Comparison of ENCODE assay signal across 9 mouse cellular contexts in genomic region chr12:4571864-4572263, GRCm38 (mm10). TPM values are rescaled to one million over a fixed set of nuclear protein-coding genes. Genes with fewer than 3 reads are reported as not detected.
A peak's percentile ranks its signal among the peaks of the same experiment; 100 is the strongest.
DNase-seq lines count a peak whose midpoint lies in the region; ATAC-seq and TF ChIP-seq lines count a peak whose summit lies in the region.
"Had no signal": no experiment of that assay in that cellular context is flagged by ENCODE, and none has a peak within 500 bp of the region (broad histone marks: within the 10 kb centered on the region; RNA-seq: fewer than 3 reads in every experiment).

No protein-coding gene starts in this region.

- no peak overlapping the region for H3K9ac ChIP-seq in midbrain, postnatal 0 days (replicated peaks; ENCODE audit: low read length, poor library complexity, severe bottlenecking)
- no peak overlapping the region for H3K9ac ChIP-seq in midbrain, embryonic 16.5 days (ENCODE audit: low read depth, low read length)

- H3K4me2 ChIP-seq in midbrain, postnatal 0 days (ENCODE audit: low read depth, low read length, poor library complexity, severe bottlenecking) = no peak overlapping the region
- H3K4me2 ChIP-seq in midbrain, embryonic 16.5 days (ENCODE audit: low read length) = no peak overlapping the region

- no peaks in the 10 kb centered on the region for H3K4me1 ChIP-seq in midbrain, postnatal 0 days (ENCODE audit: insufficient read depth, low read length)
- H3K4me1 ChIP-seq in midbrain, embryonic 16.5 days (ENCODE audit: control insufficient read depth, insufficient read depth, low read length) = no peaks in the 10 kb centered on the region

- in situ Hi-C loops in Patski (cut with MboI; ENCODE audit: low pct_unique_long_range_greater_than_20kb) = loop anchor here (5.0 to 10.0 kb wide), 3 partner anchors 190 to 403 kb away; partner anchors contain the start of gene Atad2b

- no peaks in the 10 kb centered on the region for H3K27me3 ChIP-seq in midbrain, postnatal 0 days (ENCODE audit: insufficient read depth, low read length)
- H3K27me3 ChIP-seq in midbrain, embryonic 16.5 days (ENCODE audit: control insufficient read depth, insufficient read depth, low read depth, low read length) = no peaks in the 10 kb centered on the region
- H3K27me3 ChIP-seq in Patski = no peaks in the 10 kb centered on the region

- CTCF ChIA-PET in Patski (lab: Charles Lee) = interaction anchor here (0.7 to 2.3 kb wide), 3 partner anchors 15 to 197 kb away, joined by 3 to 8 read pairs (median 4); partner anchors contain the start of genes Fam228b and Pfn4

- POLR2A ChIA-PET in Patski (lab: Charles Lee) = no interaction called here

- DNase-seq in midbrain, postnatal 0 days (ENCODE audit: low spot score) = peak; percentile 50
- no peak for DNase-seq in Patski (ENCODE audit: low read depth, low spot score)
- peak; percentile 87 for DNase-seq in kidney, adult 9 months
- no peak for DNase-seq in right cerebral cortex, postnatal 10 days (ENCODE audit: low spot score in 2 of 2)

- no peaks in the 10 kb centered on the region for H3K36me3 ChIP-seq in midbrain, postnatal 0 days (ENCODE audit: insufficient read depth, low read length)
- no peaks in the 10 kb centered on the region for H3K36me3 ChIP-seq in midbrain, embryonic 16.5 days (ENCODE audit: control insufficient read depth, insufficient read depth, low read length)

- 38% methylated on average over 5 of the region's 5 CpGs for WGBS in midbrain, postnatal 0 days
- 32% methylated on average over 5 of the region's 5 CpGs for WGBS in midbrain, embryonic 16.5 days

- ATAC-seq in midbrain, postnatal 0 days (ENCODE audit: low FRiP score) = no peak
- no peak for ATAC-seq in midbrain, embryonic 16.5 days
- no peak for ATAC-seq in Patski
- peak; percentile 99 for ATAC-seq in common myeloid progenitor, adult 5-6 weeks (replicated peaks; ENCODE audit: low read depth, poor library complexity, severe bottlenecking)
- ATAC-seq in megakaryocyte, adult 5-6 weeks (ENCODE audit: poor library complexity, severe bottlenecking) = peak; percentile 100

- H3K4me3 ChIP-seq in midbrain, postnatal 0 days (ENCODE audit: low read depth, low read length) = no peak overlapping the region
- H3K4me3 ChIP-seq in midbrain, embryonic 16.5 days (ENCODE audit: low read depth, low read length) = no peak overlapping the region

- TF ChIP-seq CTCF in midbrain, postnatal 0 days (IDR thresholded peaks at IDR 0.05) = peak; percentile 56
- TF ChIP-seq CTCF in Patski (IDR thresholded peaks at IDR 0.05) = peak; percentile 75

- H3K9me3 ChIP-seq in midbrain, postnatal 0 days (ENCODE audit: low read length) = no peaks in the 10 kb centered on the region
- H3K9me3 ChIP-seq in midbrain, embryonic 16.5 days (replicated peaks; ENCODE audit: control insufficient read depth, low read length, poor library complexity, severe bottlenecking) = no peaks in the 10 kb centered on the region

- H3K27ac ChIP-seq in midbrain, postnatal 0 days (ENCODE audit: low read depth, low read length) = no peak overlapping the region
- no peak overlapping the region for H3K27ac ChIP-seq in midbrain, embryonic 16.5 days (ENCODE audit: low read length)

RNA-seq across cellular contexts. Expression of gene Itsn2, which starts 20.6 kb away (rescaled TPM):
- total RNA-seq in midbrain, postnatal 0 days (2014; rRNA removed) = 23.4 and 27.1 TPM in 2 replicates
- 19.7 and 20.6 TPM in 2 replicates for polyA plus RNA-seq in midbrain, postnatal 0 days (2015; fragmentation: Nextera tagmentation; extraction: Ambion mirVana)
- 19.4 and 20.3 TPM in 2 replicates for polyA plus RNA-seq in midbrain, embryonic 16.5 days (2015; fragmentation: Nextera tagmentation; extraction: Ambion mirVana)
- 45.4 TPM for polyA plus RNA-seq in Patski (2021)
- total RNA-seq in common myeloid progenitor, adult 5-6 weeks (2017) = 135 and 164 TPM in 2 replicates
- 94.6 and 113 TPM in 2 replicates for total RNA-seq in megakaryocyte, adult 5-6 weeks (2015)
- total RNA-seq in megakaryocyte, adult 5-6 weeks (2017) = 201 and 212 TPM in 2 replicates

RNA-seq across cellular contexts. Expression of gene Gm3625, which starts 20.9 kb away (rescaled TPM):
- not detected in 2 replicates for total RNA-seq in midbrain, postnatal 0 days (2014; rRNA removed)
- polyA plus RNA-seq in midbrain, postnatal 0 days (2015; fragmentation: Nextera tagmentation; extraction: Ambion mirVana) = not detected in 2 replicates
- polyA plus RNA-seq in midbrain, embryonic 16.5 days (2015; fragmentation: Nextera tagmentation; extraction: Ambion mirVana) = not detected in 2 replicates
- polyA plus RNA-seq in Patski (2021) = not detected
- not detected in 2 replicates for total RNA-seq in common myeloid progenitor, adult 5-6 weeks (2017)
- total RNA-seq in megakaryocyte, adult 5-6 weeks (2015) = not detected in 2 replicates
- total RNA-seq in megakaryocyte, adult 5-6 weeks (2017) = not detected in 2 replicates
- total RNA-seq: heart, postnatal 36 days had no signal
- polyA plus RNA-seq: stomach, embryonic 14.5 days had no signal

Comparison
In these comparisons a context has a peak if more than half of its experiments do, and no peak if none do; other contexts are left out.
1. ATAC-seq: peak in common myeloid progenitor, adult 5-6 weeks (single experiment) and megakaryocyte, adult 5-6 weeks (single experiment); none in midbrain, postnatal 0 days (single experiment), midbrain, embryonic 16.5 days (single experiment) and Patski (single experiment).
2. DNase-seq: peak in midbrain, postnatal 0 days (single experiment) and kidney, adult 9 months (single experiment); none in Patski (single experiment) and right cerebral cortex, postnatal 10 days (0 of 2).